Mouse (Mus musculus) testis, adult 2 months (tissue): ENCODE data around the gene Mgat4c.

Experiments
- CTCF ChIP-seq: fragments of 200-500 bp; IDR thresholded peaks from 2 replicates; pipeline ENCODE4 v1.5.1; 2012; ENCODE audit warnings: low read depth, mild to moderate bottlenecking, inconsistent platforms, low read length, moderate library complexity; ENCODE audit not compliant: control insufficient read depth, insufficient read depth, insufficient replicate concordance
- POLR2A ChIP-seq: fragments of 200-500 bp; IDR thresholded peaks from 2 replicates; pipeline ENCODE4 v1.6.1; 2012; ENCODE audit warnings: low read depth, mild to moderate bottlenecking, inconsistent platforms, low read length, moderate library complexity; ENCODE audit not compliant: control insufficient read depth

DNA sequence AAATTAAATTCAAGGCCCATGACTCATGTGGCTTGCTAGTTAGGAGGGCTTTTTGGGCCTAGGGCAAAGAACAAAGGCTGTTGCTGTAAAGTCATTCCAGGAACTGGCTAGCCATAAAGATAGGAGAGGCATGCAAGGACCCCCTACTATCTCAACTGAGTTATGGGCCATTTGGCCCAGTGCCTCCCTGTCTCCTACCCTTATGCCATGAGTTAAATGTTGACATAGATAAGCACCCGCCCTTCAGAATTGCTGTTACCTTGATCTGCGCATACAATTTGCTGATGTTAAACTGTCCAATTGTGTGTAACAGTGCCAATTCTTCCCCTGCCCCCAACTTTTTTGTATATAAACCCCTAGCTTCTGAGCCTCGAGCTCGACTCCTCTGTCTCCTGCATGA lies 692.8 kb downstream of the Mgat4c start:
- TF ChIP-seq POLR2A (no peak), CTCF (no peak)
